Mouse (Mus musculus) spleen, adult 12 weeks (tissue): Measurements from ENCODE around the gene Il22ra1.
"Not testable (repeated sequence)": the region's sequence is repeated elsewhere in the genome, so short reads cannot be mapped to it uniquely, and the experiment has no call there.

Experiments
- DNase-seq: peaks from one replicate; pipeline ENCODE4 v3.0.0; 2022; ENCODE audit warnings: low spot score

Gene Il22ra1

GRCm38 (mm10) chr4:135727817-135728216, at the start of gene Il22ra1:
Gene Il22ra1 (plus strand): TSS chr4:135728172.
- no peak for DNase-seq

- DNase-seq: no peak
Measured at GRCm38 (mm10) chr4:135679316-135679715, 48.7 kb upstream of the Il22ra1 start.

GRCm38 (mm10) chr4:135681789-135682188, 46.2 kb upstream of the Il22ra1 start:
- DNase-seq: no peak

GRCm38 (mm10) chr4:135683553-135683952, 44.4 kb upstream of the Il22ra1 start:
- DNase-seq: no peak

GRCm38 (mm10) chr4:135684731-135685130, 43.2 kb upstream of the Il22ra1 start:
- no peak for DNase-seq

- no peak for DNase-seq
Measured at GRCm38 (mm10) chr4:135685906-135686567, 41.9 kb upstream of the Il22ra1 start, which contains the start of gene Ifnlr1. Gene Ifnlr1 (plus strand): TSS chr4:135686287.

- DNase-seq: no peak
Measured at GRCm38 (mm10) chr4:135686568-135686953, 41.4 kb upstream of the Il22ra1 start.

- no peak for DNase-seq
Measured at GRCm38 (mm10) chr4:135689797-135690196, 38.2 kb upstream of the Il22ra1 start.

GRCm38 (mm10) chr4:135690241-135690640, 37.7 kb upstream of the Il22ra1 start:
- no peak for DNase-seq

GRCm38 (mm10) chr4:135692916-135693315, 35.1 kb upstream of the Il22ra1 start:
- DNase-seq: no peak

GRCm38 (mm10) chr4:135698498-135698897, 29.5 kb upstream of the Il22ra1 start:
- DNase-seq: no peak

- DNase-seq: no peak
Measured at GRCm38 (mm10) chr4:135703497-135703896, 24.5 kb upstream of the Il22ra1 start.

GRCm38 (mm10) chr4:135704016-135704415, 24.0 kb upstream of the Il22ra1 start:
- no peak for DNase-seq

GRCm38 (mm10) chr4:135706045-135706444, 21.9 kb upstream of the Il22ra1 start:
- DNase-seq: no peak

GRCm38 (mm10) chr4:135709072-135709564, 18.9 kb upstream of the Il22ra1 start:
- peak; percentile 82 for DNase-seq

- no peak for DNase-seq
Measured at GRCm38 (mm10) chr4:135709621-135710020, 18.4 kb upstream of the Il22ra1 start.

GRCm38 (mm10) chr4:135710392-135710791, 17.6 kb upstream of the Il22ra1 start:
- no peak for DNase-seq

- no peak for DNase-seq
Measured at GRCm38 (mm10) chr4:135714776-135715175, 13.2 kb upstream of the Il22ra1 start.

GRCm38 (mm10) chr4:135716438-135716837, 11.5 kb upstream of the Il22ra1 start:
- DNase-seq: not testable (repeated sequence)

- DNase-seq: no peak
Measured at GRCm38 (mm10) chr4:135722540-135723290, 5.3 kb upstream of the Il22ra1 start.

- no peak for DNase-seq
Measured at GRCm38 (mm10) chr4:135726416-135726815, 1.6 kb upstream of the Il22ra1 start.

- no peak for DNase-seq
Measured at GRCm38 (mm10) chr4:135730204-135730603, 2.2 kb downstream of the Il22ra1 start.

- DNase-seq: no peak
Measured at GRCm38 (mm10) chr4:135730951-135731350, 3.0 kb downstream of the Il22ra1 start.
